Mouse (Mus musculus) thymus, postnatal 0 days (tissue): ENCODE results near the gene Tcap. TPM values are rescaled to one million over a fixed set of nuclear protein-coding genes. Genes with fewer than 3 reads are reported as not detected.

Experiments used
- DNase-seq: peaks from one replicate; pipeline ENCODE4 v3.0.0-alpha.2; 2015; ENCODE audit warnings: low spot score
- polyA plus RNA-seq: library from polyadenylated mRNA; unstranded; fragments of >200 nt; fragmentation: Nextera tagmentation; extraction: Ambion mirVana; gene quantifications from 2 replicates; pipeline ENCODE4 v1.2.1, GENCODE M21; 2015

Tcap gene
- polyA plus RNA-seq, 1 experiment from 2014 or later, result not detected

GRCm38 (mm10) chr11:98408872-98409271 is 25.3 kb downstream of the Tcap start:
- DNase-seq, result no peak

DNA sequence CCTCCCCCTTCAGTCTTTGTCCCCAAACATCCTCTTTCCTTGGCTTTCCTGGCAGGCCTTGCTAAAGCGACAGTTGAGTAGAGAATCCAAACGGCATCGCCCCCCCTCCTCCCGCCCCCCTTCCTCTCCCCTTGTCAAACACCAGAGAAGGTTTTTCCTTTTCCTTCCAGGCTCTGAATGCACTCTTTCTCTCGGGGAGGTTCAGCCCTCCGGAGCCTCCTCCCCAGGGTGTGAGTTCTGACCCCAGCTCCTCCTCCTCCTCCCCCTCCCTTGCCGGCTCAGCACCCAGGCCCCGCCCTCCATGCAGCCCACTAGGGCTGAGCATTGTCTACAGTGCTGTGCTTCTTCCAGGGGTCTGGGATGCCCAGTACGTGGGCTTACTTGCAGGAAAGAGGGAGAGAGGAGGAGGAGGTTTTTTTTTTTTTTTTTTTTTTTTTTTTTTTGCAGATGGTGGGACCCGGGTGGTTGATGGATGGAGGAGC is 25.8 kb downstream of the Tcap start:
- no peak for DNase-seq

DNA sequence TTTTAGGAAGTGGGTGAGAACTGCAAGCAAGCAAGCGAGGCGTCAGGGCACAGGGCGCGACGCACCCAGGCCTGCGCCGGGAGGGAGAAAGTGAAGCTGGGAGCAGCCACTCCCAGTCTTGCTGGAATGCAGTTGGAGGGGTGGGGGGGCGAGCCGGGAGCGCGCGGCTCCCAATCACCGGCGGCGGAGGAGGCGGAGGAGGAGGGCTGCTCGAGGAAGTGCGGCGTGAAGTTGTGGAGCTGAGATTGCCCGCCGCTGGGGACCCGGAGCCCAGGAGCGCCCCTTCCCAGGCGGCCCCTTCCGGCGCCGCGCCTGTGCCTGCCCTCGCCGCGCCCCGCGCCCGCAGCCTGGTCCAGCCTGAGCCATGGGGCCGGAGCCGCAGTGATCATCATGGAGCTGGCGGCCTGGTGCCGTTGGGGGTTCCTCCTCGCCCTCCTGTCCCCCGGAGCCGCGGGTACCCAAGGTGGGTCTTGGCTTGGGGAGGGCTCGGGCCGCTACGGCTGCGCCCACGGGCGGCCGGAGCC is 28.7 kb downstream of the Tcap start, which contains the start of gene Erbb2:
Erbb2 (plus strand) TSS at position 198 of the 524 bp plus-strand sequence.
- peak; percentile 25 for DNase-seq

DNA sequence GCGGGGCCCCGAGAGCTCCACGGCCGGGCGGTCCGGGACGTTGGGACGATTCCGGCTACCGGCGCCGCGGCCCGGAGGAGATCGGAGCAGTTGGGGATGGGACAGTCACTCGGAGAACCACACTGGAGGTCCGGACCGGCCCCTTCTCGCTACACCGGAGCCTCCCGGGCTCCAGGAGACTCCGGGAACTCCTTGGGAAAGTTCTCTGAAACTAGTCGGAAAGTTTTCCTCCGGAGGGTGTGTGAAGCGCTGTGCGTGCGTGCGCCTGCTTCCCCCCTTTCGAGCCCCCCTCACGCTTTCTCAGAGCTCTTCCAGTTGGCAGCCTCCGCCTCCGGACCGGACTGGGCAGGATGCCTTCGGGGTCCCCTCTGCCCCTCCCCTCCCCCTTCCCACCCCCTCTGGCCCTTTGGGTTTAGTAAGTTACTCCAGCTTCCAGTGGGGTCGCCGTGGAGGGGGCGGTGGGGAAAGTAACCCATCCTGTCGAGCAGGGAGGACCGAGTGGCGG is 29.2 kb downstream of the Tcap start:
- DNase-seq, result no peak

GRCm38 (mm10) chr11:98413731-98414130 is 30.1 kb downstream of the Tcap start:
- no peak for DNase-seq

GRCm38 (mm10) chr11:98414162-98414561 is 30.6 kb downstream of the Tcap start:
- no peak for DNase-seq

DNA sequence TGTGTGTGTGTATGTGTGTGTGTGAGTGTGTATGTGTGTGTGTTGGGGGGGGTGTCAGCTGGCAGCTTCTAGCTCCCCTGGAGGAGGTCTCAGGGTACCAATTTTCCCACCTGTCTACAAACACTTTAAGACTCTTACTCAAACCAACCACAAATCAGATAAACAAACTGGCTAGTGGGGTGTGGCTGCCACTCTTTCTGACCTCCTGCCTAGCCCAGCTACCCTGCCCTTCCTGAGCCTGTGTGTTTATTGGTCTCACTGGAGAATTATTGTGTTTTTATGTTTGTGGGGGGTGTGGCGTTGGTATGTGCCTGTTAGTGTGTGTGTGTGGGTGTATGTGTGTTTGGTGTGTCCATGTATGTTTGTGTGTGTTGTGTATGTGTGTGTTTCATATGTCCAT is 33.5 kb downstream of the Tcap start:
- DNase-seq, result no peak

GRCm38 (mm10) chr11:98418273-98418672 is 34.7 kb downstream of the Tcap start:
- no peak for DNase-seq

DNA sequence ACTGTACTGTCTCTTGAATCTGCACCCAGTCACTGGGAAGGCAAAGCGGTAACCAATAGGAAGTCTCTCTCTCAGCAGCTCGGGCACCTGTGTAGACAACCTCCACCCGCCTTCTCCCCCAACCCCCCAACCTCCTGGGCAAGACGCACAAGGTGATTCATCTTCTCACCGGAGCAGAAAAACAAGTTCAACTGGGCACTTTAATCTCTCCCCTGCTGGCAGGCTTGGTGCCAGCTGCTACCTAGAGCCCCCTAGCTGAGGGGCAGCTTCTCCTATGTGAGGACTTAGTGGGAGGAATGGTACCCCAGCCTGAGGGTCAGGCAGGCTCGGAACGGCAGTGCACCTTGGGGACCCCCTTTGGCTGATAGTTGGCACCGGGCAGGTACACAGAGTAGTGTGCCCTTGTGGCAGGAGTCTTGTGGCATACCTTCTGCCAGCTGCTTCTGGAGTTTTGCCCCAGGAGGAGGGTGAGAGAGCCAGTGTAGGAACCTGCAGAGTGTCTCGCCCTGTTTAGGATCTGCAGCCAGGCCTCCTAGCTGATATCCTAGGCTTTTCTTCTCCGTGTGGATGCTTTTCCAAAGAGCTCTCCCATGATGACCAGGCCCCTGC is 35.4 kb downstream of the Tcap start:
- no peak for DNase-seq

GRCm38 (mm10) chr11:98426592-98426991 is 43.0 kb downstream of the Tcap start:
- no peak for DNase-seq

DNA sequence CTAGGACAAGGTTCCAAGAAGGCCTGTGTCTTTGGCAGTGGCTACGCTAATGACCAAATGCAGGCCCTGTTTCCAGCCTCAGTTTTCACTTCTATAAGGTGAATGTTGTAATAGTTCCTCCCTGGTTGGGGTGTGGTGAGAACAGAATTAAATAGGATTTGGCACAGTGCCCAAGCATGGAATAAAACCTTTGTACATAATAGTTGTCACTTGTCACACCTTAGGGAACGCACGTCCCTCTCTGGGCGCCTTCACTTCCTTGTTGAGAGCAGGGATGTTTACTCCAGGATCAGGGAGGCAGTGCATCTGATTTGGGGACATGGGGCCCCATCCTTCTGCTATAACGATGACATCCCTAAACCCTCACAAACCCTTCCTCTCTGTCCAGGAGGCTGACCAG is 44.8 kb downstream of the Tcap start:
- DNase-seq, result no peak

DNA sequence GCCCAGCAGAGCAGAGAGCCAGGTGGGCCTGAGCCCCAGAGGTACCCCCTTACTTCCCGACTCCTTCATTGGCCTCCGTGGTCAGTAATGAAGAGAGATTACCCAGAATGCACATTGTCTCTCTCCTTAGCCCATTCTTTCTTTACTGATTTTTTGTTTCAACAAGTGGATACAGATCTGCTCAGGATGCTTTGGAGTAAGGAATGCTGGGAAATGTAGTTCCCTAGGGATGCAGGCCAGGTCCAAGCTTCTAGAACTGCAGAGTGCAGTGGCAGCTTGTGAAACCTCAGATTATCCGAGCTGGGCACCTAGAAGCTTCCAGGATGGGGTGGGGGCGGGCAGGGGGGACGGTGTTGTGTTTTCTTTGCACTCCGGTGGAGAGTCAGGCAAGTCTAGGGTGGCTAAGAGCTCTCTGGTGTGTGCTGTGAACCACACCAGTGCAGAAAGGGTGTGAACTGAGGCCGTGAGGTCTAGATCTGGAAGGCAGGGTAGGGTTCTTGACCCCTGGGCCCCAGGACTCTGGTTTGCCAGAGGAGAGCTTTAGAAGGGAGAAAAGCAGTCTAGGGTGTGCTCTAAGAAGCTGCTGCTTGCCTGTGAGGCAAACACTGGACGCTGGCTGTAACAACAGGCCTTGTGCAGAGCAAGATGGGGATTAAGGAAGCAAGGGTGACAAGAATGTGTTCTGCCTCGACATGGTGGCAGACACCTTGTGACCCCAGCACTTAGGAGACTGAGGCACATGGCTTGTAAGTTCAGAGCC is 48.3 kb downstream of the Tcap start:
- no peak for DNase-seq

Other genes with a start within 250 kb of the Tcap start
- 12.2 and 18.7 TPM in 2 replicates for gene Fbxl20, start 233.4 kb upstream of the Tcap start, polyA plus RNA-seq
- gene Med1, start 190.5 kb upstream of the Tcap start, polyA plus RNA-seq, result 68.4 and 75.8 TPM in 2 replicates
- gene Cdk12, start 180.8 kb upstream of the Tcap start, polyA plus RNA-seq, result 9.0 and 12.2 TPM in 2 replicates
- not detected in 2 replicates for gene Neurod2, start 54.2 kb upstream of the Tcap start, polyA plus RNA-seq
- gene Ppp1r1b, start 35.4 kb upstream of the Tcap start, polyA plus RNA-seq, result 2.7 and 3.1 TPM in 2 replicates
- 49.5 and 51.8 TPM in 2 replicates for gene Stard3, start 25.4 kb upstream of the Tcap start, polyA plus RNA-seq
- 0.94 and 1.0 TPM in 2 replicates for gene Pnmt, start 2.6 kb downstream of the Tcap start, polyA plus RNA-seq
- gene Pgap3, start 16.7 kb downstream of the Tcap start, polyA plus RNA-seq, result 12.1 and 12.7 TPM in 2 replicates
- gene Erbb2, start 28.7 kb downstream of the Tcap start, polyA plus RNA-seq, result 2.5 and 3.1 TPM in 2 replicates
- gene Mien1, start 55.2 kb downstream of the Tcap start, polyA plus RNA-seq, result 227 and 241 TPM in 2 replicates
- 3.7 and 4.5 TPM in 2 replicates for gene Grb7, start 62.6 kb downstream of the Tcap start, polyA plus RNA-seq
- gene Ikzf3, start 162.2 kb downstream of the Tcap start, polyA plus RNA-seq, result 42.6 and 59.5 TPM in 2 replicates
- 2.3 and 2.4 TPM in 2 replicates for gene Zpbp2, start 167.3 kb downstream of the Tcap start, polyA plus RNA-seq
- 37.6 and 38.5 TPM in 2 replicates for gene Ormdl3, start 203.6 kb downstream of the Tcap start, polyA plus RNA-seq
- gene Lrrc3c, start 214.5 kb downstream of the Tcap start, polyA plus RNA-seq, result not detected in 2 replicates
- gene Gm12355, start 241.8 kb downstream of the Tcap start, polyA plus RNA-seq, result 0.78 and 1.1 TPM in 2 replicates
- gene Gsdma3, start 242.5 kb downstream of the Tcap start, polyA plus RNA-seq, result 0.26 and 0.42 TPM in 2 replicates